Mouse (Mus musculus) heart, adult 11 months (tissue): Measurements from ENCODE around the gene Il2.

Experiments
- DNase-seq: peaks from one replicate; pipeline ENCODE4 v3.0.0; 2022

Il2 gene

GRCm38 (mm10) chr3:37125655-37126054 is at the start of gene Il2:
Gene Il2, minus strand, starts transcription at chr3:37125959.
- DNase-seq, result no peak

DNA sequence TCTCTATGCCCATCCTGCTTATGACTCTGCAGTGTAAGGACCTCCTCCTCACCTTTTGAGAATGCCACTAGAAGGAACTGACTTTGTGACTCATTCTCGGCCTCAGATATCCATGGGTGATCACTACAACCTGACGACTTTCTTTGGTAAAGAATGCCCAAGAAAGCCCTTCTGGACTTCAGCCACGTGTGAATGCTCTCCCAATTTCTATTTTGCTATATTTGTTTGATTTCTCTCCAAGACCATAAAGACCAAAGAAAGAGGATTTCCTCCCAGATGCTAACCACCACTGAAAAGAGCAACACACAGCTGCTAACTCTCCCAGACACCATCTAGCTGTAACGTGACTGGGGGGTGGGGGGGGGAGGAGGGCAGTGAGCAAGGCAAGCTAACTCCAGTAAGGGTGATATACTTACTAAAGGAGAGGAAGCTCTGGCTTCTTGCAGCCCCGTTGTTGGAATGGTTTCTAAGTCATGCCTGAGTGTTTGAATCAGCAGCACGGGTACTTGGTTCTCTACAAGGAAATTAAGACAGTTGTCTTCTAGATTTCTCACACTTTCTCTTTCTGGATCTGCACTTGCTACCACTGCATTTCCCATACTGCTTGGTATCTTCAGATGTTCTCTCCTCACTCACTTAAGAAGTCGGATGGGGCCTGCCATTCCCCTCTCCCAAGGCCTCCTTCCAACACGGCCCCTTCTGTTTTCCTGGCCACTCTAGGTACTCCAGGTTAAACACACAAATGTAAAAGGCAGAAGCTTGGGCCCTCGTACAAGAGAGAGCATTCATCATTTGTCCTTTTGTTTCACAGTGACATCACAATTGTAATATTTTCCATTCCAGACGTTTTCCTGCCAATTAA is 49.2 kb upstream of the Il2 start:
- peak; percentile 5 for DNase-seq

DNA sequence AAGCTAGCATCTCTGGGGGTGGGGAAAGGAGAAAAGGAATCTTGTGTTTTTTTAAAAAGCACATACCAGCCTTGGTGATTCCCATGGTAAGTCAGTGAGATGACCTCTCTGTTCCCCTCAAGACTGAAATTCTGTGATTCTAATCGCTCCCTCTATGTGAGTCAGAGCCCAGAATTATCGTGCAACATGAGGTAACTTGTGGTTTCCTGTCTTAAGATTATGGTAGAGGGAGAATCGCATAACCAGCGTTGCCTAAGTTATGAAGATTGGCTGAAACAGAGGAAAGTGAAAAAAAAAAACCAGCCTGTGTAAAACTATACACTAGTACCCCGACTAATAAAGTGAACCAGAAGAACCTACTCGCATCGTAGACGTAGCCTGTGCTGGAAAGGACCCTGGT is 47.5 kb upstream of the Il2 start:
- DNase-seq, result no peak

GRCm38 (mm10) chr3:37169283-37169682 is 43.5 kb upstream of the Il2 start:
- peak; percentile 17 for DNase-seq

GRCm38 (mm10) chr3:37161096-37161495 is 35.3 kb upstream of the Il2 start:
- peak; percentile 59 for DNase-seq

GRCm38 (mm10) chr3:37158246-37158645 is 32.5 kb upstream of the Il2 start:
- DNase-seq, result peak; percentile 57

- DNase-seq, result peak; percentile 14
These were observed 31.3 kb upstream of the Il2 start for GRCm38 (mm10) chr3:37157082-37157481.

- DNase-seq, result peak; percentile 73
These were observed 28.6 kb upstream of the Il2 start for GRCm38 (mm10) chr3:37154396-37154795.

- peak; percentile 88 for DNase-seq
These were observed 27.2 kb upstream of the Il2 start for GRCm38 (mm10) chr3:37153004-37153403.

DNA sequence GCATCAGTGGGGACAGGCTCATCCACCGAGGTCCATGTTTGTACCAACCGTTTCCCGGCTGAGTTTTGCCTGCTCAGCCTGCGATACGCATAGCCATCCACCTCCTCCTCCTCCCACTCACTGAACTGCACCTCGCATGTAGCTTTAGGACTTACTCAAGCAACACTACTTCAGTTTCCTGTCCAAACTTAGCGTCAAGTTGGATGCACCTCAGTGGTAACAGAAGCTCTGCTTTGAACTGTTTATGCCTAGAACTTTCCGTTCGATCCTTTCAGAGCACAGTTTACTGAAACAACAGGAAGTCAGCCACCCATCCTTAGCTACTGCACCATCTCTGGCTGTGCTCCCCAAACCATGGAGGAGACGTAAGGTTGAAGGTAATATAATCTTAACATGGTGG is 26.5 kb upstream of the Il2 start:
- peak; percentile 82 for DNase-seq

DNA sequence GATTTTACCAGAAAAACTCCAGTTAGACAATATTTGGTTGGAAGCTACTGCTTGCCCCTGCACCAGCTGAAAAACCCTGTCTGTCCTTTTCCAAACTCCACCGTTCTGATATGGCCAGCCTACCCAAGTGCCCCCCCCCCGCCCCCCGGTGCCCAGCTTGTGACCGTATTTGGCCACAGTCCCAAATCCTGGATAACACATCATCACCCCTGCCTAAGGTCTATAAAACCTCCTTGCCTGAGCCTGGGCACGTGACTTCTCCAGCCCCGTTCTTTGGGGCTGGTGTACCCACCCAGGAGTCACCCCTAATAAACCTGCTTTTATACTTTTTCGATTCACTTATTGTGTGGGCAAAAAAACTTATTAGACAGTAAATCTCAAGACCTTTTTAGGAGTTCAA is 21.1 kb upstream of the Il2 start:
- DNase-seq, result peak; percentile 57

DNA sequence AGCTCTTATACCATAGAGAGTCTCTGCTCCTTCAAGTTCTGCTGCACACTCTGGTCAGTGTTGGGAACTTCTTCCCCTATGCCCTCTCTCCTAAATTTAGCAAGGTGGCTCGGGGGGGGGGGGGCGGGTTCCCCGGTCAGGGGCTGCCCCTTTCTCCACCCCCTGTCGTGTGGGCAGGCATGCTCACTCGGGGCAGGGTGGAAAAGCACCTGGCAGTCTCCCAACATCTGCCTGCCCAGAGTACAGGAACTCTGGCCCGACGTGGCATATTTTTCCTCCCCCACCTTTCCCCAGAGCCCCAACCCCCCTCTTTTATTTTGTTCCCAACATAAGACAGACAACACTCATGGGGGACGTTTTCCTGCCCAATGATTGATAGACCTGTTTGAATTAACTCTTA is 20.6 kb upstream of the Il2 start:
- DNase-seq, result peak; percentile 87

GRCm38 (mm10) chr3:37144979-37145378 is 19.2 kb upstream of the Il2 start:
- DNase-seq, result no peak

- peak; percentile 54 for DNase-seq
These were observed 16.1 kb upstream of the Il2 start for GRCm38 (mm10) chr3:37141827-37142226.

DNA sequence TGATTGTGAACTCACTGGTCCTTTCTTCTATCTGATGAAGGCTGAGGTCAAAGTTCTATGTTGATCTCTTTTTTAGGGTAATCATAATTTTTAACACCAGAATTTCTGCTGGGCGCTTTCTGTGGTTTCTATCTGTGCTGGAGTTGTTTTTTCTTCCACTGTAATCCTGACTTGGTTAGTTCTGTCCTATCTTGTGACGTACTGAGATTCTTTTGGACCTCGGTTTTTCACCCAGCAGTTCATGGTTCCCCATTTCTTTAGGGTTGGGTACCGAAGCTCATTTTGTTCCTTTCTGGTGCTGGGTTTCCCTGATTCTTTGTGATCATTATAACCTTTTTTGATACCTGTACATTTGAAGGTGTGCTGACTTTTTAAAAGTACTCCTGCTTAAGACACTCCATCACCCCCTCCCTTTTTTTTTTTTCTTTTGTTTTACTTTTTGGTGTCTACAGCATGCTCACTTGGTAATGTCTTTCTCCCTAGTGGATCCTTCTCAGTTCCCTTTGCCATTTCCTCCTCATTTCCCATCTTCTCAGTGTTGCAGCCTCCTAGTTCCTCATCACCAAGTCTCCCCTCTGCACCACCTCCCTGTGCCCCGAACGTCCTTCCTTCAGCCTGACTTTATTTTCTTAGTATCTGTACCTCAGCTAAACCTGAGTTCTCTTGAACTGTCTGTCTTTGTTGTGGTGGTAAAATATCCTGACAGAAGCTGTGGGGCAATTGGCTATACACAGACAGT is 14.6 kb upstream of the Il2 start:
- peak; percentile 91 for DNase-seq

- DNase-seq, result peak; percentile 70
These were observed 13.4 kb upstream of the Il2 start for GRCm38 (mm10) chr3:37139192-37139591.

DNA sequence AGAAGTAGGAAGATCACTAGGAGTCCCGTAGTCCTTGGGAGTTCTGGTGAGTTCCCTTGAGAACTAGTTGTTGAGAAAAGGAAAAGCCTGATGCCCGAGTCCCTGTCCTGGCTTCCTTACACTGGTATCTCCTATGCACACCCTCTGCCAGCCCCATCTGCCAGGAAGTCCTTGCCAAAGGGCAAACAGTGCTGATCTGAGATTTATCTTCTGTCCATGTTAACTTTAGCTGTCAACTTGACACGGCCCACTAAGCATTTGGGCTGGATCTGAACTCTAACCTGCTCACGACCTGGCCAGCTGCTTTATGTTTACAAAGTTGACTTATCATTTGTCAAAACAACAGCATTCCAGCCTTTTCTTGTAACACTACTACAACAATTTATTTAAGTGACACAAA is 11.5 kb upstream of the Il2 start:
- peak; percentile 84 for DNase-seq

- peak; percentile 97 for DNase-seq
These were observed 3.3 kb upstream of the Il2 start for GRCm38 (mm10) chr3:37129063-37129462.

DNA sequence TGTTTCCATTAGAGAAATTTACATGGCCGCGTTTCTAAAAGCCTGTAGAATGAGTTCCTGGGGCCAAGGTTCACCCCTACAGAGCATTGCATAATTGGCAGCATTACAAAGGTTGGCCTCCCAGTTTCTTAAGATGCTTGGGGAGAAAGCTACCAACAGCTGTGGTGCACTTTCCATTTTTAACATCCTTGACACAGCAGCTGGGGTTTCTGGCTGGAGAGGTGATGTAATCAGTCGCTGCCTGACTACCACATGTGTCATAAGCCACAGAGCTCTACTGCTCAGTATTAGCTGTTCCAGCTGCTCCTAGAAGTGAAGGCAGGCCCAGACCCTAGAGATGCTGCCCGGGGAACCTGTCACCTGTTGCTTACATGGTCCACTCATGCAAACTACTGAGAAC is 2.5 kb upstream of the Il2 start:
- DNase-seq, result peak; percentile 98

DNA sequence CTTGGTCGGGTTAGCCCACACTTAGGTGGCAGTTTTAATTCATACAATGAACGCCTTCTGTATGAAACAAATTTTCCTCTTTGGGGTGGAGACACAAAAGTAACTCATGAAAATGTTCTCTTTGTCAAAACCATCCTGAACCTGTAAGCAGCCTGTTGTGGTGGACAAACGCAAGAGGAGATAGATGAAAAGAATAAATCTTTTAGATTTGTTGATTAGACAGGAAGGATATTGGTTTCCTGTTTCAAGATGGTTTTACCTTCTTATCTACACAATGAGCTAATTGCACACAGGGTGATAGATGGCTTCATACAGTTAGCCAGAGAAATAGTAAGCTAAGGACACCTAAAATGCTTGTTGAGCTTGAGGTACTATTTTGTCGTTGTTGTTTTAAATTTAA is 403 bp upstream of the Il2 start:
- no peak for DNase-seq

- no peak for DNase-seq
These were observed 35.0 kb downstream of the Il2 start for GRCm38 (mm10) chr3:37090721-37091120.

- DNase-seq, result no peak
These were observed 40.9 kb downstream of the Il2 start for GRCm38 (mm10) chr3:37084860-37085259.

DNA sequence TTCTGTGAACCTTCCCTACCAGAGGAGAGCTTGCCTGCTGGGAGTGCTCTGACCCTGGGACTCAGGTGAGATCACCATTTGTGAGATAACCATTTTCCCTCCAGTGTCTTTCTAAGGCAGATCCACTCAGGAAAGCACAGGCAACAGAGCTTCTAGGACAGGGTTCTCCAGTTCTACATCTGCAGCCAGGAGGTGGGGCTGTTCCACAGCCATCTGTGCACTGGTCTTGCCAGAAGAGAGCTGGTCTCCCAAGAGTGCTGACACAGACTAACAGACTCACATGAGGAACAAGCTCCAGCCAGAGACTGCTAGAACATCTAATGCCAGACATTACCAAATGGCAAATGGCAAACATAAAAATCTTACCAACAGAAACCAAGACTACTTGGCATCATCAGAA is 52.5 kb downstream of the Il2 start:
- peak; percentile 96 for DNase-seq
